Mouse (Mus musculus) lung, postnatal 14 days (tissue): ENCODE measurements around the gene Gm11992.

Experiments
- DNase-seq: peaks from one replicate; pipeline ENCODE4 v3.0.0; 2021

The Gm11992 gene

GRCm38 (mm10) chr11:9116121-9116520, 67.7 kb downstream of the Gm11992 start:
- no peak for DNase-seq

- no peak for DNase-seq
These were observed 68.5 kb downstream of the Gm11992 start for GRCm38 (mm10) chr11:9116916-9117315.

GRCm38 (mm10) chr11:9117358-9118049, 69.1 kb downstream of the Gm11992 start:
- DNase-seq: peak; percentile 60

GRCm38 (mm10) chr11:9118050-9118420, 69.6 kb downstream of the Gm11992 start, which contains the start of gene Upp1:
Upp1 (plus strand) TSS chr11:9118103.
- DNase-seq: no peak

GRCm38 (mm10) chr11:9118421-9119121, 70.2 kb downstream of the Gm11992 start:
- peak; percentile 43 for DNase-seq
